Mouse (Mus musculus): ENCODE data around the gene Pank2.

- TF ChIP-seq POLR2A (IDR thresholded peaks at IDR 0.05; ENCODE audit: control insufficient read depth, extremely low read depth, insufficient read depth, low read length, poor library complexity) (no peak), CTCF (IDR thresholded peaks at IDR 0.05; ENCODE audit: borderline replicate concordance, control insufficient read depth, extremely low read depth, insufficient read depth, low read length, poor library complexity) (no peak)
These were observed 45.1 kb downstream of the Pank2 start for GRCm38 (mm10) chr2:131307391-131307790.

Measured in thymus, adult 2 months (tissue).